Mouse (Mus musculus) heart, embryonic 14.5 days (tissue): Measurements from ENCODE around the gene Kbtbd4. TPM values are rescaled to one million over a fixed set of nuclear protein-coding genes. Genes with fewer than 3 reads are reported as not detected.

ENCODE experiments used
- ATAC-seq: fragments of 200-750 bp; cut with Nextera tagmentation; 2 replicates; pipeline ENCODE4 v1.8.0; 2017; ENCODE audit warnings: low read depth, moderate TSS enrichment; ENCODE audit not compliant: insufficient number of reproducible peaks, insufficient read depth, low FRiP score
- H3K27ac ChIP-seq, 2 experiments: fragments of 200-500 bp in 1 of 2; fragments of 300-500 bp in 1 of 2; sonication (generic) in 1 of 2; replicated peaks in 1 of 2; 2 replicates each; pipeline ENCODE4 v1.5.1; 2012 to 2014; ENCODE audit warnings: low read depth in 2 of 2, low read length in 2 of 2, control low read depth in 1 of 2, mild to moderate bottlenecking in 1 of 2, mixed read lengths in 1 of 2; ENCODE audit not compliant: control insufficient read depth in 1 of 2, insufficient read depth in 1 of 2
- H3K27me3 ChIP-seq: fragments of 300-500 bp; sonication (generic); 2 replicates; pipeline ENCODE4 v1.6.1; 2014; ENCODE audit warnings: mild to moderate bottlenecking, low read length, control low read depth; ENCODE audit not compliant: control insufficient read depth, insufficient read depth
- H3K36me3 ChIP-seq: fragments of 300-500 bp; sonication (generic); 2 replicates; pipeline ENCODE4 v1.6.1; 2014; ENCODE audit warnings: mild to moderate bottlenecking, control low read depth, low read length, mixed read lengths; ENCODE audit not compliant: control insufficient read depth, insufficient read depth
- H3K4me1 ChIP-seq, 2 experiments: fragments of 200-500 bp in 1 of 2; fragments of 300-500 bp in 1 of 2; sonication (generic) in 1 of 2; 2 replicates each; pipeline ENCODE4 v1.6.1; 2012 to 2014; ENCODE audit warnings: low read length in 2 of 2, control low read depth in 1 of 2, mixed read lengths in 1 of 2; ENCODE audit not compliant: control insufficient read depth in 2 of 2, insufficient read depth in 2 of 2
- H3K4me2 ChIP-seq: fragments of 300-500 bp; sonication (generic); 2 replicates; pipeline ENCODE4 v1.6.1; 2014; ENCODE audit warnings: mild to moderate bottlenecking, low read length
- H3K4me3 ChIP-seq, 2 experiments: fragments of 200-500 bp in 1 of 2; fragments of 300-500 bp in 1 of 2; sonication (generic) in 1 of 2; 2 replicates each; pipeline ENCODE4 v1.5.1; 2012 to 2014; ENCODE audit warnings: low read length in 2 of 2, mild to moderate bottlenecking in 2 of 2, control low read depth in 1 of 2, low read depth in 1 of 2, moderate library complexity in 1 of 2; ENCODE audit not compliant: control insufficient read depth in 1 of 2, insufficient read depth in 1 of 2
- H3K9ac ChIP-seq: fragments of 300-500 bp; sonication (generic); 2 replicates; pipeline ENCODE4 v1.6.1; 2014; ENCODE audit warnings: mild to moderate bottlenecking, low read length
- H3K9me3 ChIP-seq: fragments of 300-500 bp; sonication (generic); 2 replicates; pipeline ENCODE4 v1.6.1; 2016; ENCODE audit warnings: low read length, control low read depth; ENCODE audit not compliant: control insufficient read depth
- WGBS: fragments of 180-500 bp; shearing (Covaris S2); extraction: QIAGEN DNeasy Blood & Tissue Kit; methylation state at CpG from one replicate; pipeline ENCODE4 v1.1.7; 2014; 5-methylcytosine and 5-hydroxymethylcytosine counted together
- polyA plus RNA-seq: library from polyadenylated mRNA; unstranded; fragments of >200 nt; fragmentation: Nextera tagmentation; extraction: Ambion mirVana; gene quantifications from 2 replicates; pipeline ENCODE4 v1.2.1, GENCODE M21; 2014

The Kbtbd4 gene
- polyA plus RNA-seq, 1 experiment from 2014 or later: 20.6 TPM

DNA sequence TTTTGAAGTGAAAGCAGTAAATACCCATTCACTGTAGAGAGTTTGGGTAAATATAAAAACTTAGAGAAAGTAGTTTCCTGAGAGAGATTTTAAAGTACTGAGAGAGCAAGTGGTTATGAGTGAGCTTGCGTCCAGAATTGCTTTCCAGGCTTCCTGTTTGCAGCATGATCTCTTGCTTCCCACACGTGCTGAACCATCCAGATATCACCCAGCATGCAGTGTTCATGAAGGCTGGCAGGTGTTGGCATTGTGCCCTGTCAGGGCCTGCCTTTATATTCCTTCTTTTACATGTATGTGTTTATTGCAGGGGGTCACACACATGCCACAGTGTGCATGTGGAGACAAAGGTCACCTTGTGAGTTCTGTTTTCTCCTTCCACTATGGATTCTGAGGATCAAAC is 29.3 kb upstream of the Kbtbd4 start:
- Histone ChIP-seq H3K9me3 (no peaks in the 10 kb centered on the region), H3K9ac (no peak overlapping the region), H3K4me1 (peaks cover 13 to 32% of the 10 kb centered on the region in 2 experiments), H3K4me2 (no peak overlapping the region), H3K27ac (no peak overlapping the region), H3K4me3 (no peak overlapping the region), H3K27me3 (no peaks in the 10 kb centered on the region), H3K36me3 (no peaks in the 10 kb centered on the region)
- WGBS: 49% methylated on average over 2 of the region's 2 CpGs
- no peak for ATAC-seq

DNA sequence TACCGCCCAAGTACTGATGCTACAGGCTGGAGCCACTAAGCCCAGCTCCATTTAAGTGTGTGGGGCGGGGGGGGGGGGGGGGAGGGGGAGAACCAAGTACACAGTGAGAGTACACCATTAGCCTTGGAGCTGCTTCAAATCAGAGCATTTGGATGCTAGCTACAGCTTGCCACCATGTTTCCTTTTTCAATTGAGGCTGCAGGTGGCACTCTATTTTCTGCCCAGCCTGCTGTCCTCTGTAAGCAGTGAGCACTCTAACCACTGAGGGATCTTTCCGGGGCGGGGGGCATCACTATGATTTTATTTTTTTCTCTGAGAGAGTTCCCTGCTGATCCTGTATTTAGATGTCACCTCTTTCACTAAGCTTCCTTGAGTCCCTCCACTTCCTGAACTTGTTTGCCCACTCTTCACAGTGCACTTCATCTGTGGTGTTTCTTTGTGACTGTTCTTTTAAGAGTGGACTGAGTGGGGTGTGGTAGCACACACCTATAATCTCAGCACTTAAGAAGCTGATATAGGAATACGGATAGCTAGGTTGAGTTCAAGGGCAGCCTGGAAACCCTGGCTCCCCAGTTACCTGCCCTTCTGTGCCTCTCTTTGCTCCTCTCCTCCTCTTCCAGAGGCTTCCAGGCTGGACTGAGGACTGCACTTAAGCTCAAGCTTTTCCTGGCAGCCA is 26.8 kb upstream of the Kbtbd4 start:
- H3K27ac ChIP-seq: no peak overlapping the region
- no peak for ATAC-seq
- WGBS: 49% methylated on average over 5 of the region's 5 CpGs
- H3K36me3 ChIP-seq: no peaks in the 10 kb centered on the region
- H3K9me3 ChIP-seq: no peaks in the 10 kb centered on the region
- H3K27me3 ChIP-seq: no peaks in the 10 kb centered on the region
- no peak overlapping the region for H3K4me2 ChIP-seq
- peaks cover 6 to 11% of the 10 kb centered on the region in 2 experiments for H3K4me1 ChIP-seq
- no peak overlapping the region for H3K4me3 ChIP-seq
- no peak overlapping the region for H3K9ac ChIP-seq

GRCm38 (mm10) chr2:90879419-90879818 is 25.1 kb upstream of the Kbtbd4 start:
- Histone ChIP-seq H3K4me2 (no peak overlapping the region), H3K36me3 (no peaks in the 10 kb centered on the region), H3K9ac (peak overlapping the region; percentile 16; the same call in 1 of the 2 replicates), H3K4me1 (peaks cover 6 to 11% of the 10 kb centered on the region in 2 experiments), H3K27me3 (peaks cover 3% of the 10 kb centered on the region; the same call in 1 of the 2 replicates), H3K27ac (no peak overlapping the region; a peak in 1 of 4 replicates), H3K9me3 (0 out of 2 replicates have a peak, but pooled peaks cover 4% of the 10 kb centered on the region), H3K4me3 (no peak overlapping the region)
- 0 out of 2 replicates have a peak, but pooled peaks have one; percentile 27 for ATAC-seq

DNA sequence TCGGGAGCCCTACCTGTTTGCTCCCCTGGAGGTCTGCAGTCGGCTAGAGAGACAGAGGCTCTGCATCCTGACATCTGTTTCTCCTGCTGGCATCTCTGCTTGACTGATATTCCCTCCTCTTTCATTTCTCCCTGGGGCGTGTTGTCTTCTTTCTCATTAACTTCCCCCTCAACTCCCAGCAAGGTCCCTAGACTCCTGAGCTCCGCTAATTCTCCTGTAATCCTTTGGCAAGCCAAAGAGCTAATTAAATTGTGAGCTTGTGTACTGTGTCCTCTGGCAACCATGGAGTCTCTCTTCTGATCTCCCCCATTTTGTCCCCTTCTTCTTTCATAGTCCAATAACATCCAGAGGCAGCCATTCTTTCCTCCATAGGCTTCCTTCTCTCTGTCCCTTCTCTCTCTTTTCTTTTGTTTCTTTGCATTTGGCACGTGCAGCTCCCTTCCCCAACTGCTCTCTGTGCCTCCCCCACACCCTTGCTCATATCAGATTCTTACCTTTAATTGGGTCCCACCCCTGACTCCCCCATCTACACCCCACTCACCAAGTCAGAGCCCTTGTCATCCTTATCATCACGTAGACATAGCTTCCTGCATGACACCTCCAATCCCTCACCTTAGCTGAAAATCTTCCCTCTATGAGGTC is 24.3 kb upstream of the Kbtbd4 start:
- Histone ChIP-seq H3K27me3 (peaks cover 11% of the 10 kb centered on the region; the same call in 1 of the 2 replicates), H3K9ac (no peak overlapping the region; the same call in 1 of the 2 replicates), H3K27ac (no peak overlapping the region), H3K4me3 (no peak overlapping the region), H3K4me1 (peaks cover 8 to 16% of the 10 kb centered on the region in 2 experiments), H3K4me2 (no peak overlapping the region), H3K9me3 (0 out of 2 replicates have a peak, but pooled peaks cover 4% of the 10 kb centered on the region), H3K36me3 (no peaks in the 10 kb centered on the region)
- ATAC-seq: no peak
- 43% methylated on average over 6 of the region's 6 CpGs for WGBS

- WGBS: 74% methylated on average over 2 of the region's 2 CpGs
- no peak for ATAC-seq
- no peak overlapping the region for H3K27ac ChIP-seq
Observed at GRCm38 (mm10) chr2:90881824-90882223, 22.7 kb upstream of the Kbtbd4 start.

DNA sequence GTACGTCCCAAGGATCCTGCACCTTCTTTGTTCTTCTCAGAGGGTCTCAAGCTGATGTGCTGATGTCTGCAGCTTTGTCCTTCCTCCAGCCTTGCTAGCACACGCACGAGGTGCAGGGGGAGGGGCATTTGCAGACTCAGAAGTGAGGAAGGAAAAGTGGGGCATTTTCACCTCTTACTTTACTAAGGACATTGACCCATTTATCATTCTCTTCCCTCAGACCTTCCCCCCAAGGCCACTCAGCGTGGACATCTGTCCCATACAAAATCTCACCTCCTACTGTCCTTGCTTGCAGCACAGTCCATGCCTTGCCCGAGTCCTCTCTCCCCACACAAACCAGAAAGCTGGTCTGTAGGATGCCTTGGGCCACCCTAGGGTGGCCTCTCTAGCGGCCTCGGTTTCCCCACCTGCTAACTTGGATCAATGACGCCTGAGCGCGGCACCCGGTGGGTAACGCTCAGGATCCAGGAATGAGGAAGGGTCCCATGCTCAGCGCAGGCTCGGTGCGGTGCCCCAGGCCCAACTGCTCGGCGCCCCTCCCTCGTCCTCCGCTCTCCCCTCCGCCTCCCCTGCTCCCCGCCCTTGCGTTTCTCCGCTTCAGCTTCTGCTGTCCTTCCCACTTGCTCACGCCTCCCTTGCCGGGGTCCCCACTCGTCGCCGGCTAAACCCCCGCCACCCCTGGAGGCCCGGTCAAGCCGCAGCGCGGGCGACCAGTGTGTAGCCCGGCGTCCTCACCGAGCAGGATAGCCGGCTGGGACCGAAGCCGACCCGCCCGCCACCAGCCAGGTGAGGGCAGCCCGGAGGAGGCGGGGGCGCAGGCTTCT is 19.1 kb upstream of the Kbtbd4 start, which contains the start of gene C1qtnf4:
C1qtnf4 (plus strand) TSS at position 643 of the 824 bp plus-strand sequence.
- no peak for ATAC-seq
- peak within 1 kb of the TSS; percentile 94 for H3K4me2 ChIP-seq
- no peaks in the 10 kb centered on the region for H3K36me3 ChIP-seq
- H3K9me3 ChIP-seq: 0 out of 2 replicates have a peak, but pooled peaks cover 4% of the 10 kb centered on the region
- no peak within 1 kb of the TSS for H3K27ac ChIP-seq
- peaks cover 22 to 34% of the 10 kb centered on the region in 2 experiments for H3K4me1 ChIP-seq
- H3K4me3 ChIP-seq: peak within 1 kb of the TSS; percentile 51 to 55
- H3K9ac ChIP-seq: peak within 1 kb of the TSS; percentile 78
- peaks cover 34% of the 10 kb centered on the region for H3K27me3 ChIP-seq
- 4% methylated on average over 43 of the region's 45 CpGs for WGBS

More at GRCm38 (mm10) chr2:90881824-90882223, 22.7 kb upstream of the Kbtbd4 start:
- Histone ChIP-seq H3K4me3 (no peak overlapping the region), H3K36me3 (no peaks in the 10 kb centered on the region), H3K4me1 (peaks cover 18 to 30% of the 10 kb centered on the region in 2 experiments), H3K27me3 (peaks cover 20% of the 10 kb centered on the region), H3K4me2 (no peak overlapping the region), H3K9ac (no peak overlapping the region), H3K9me3 (0 out of 2 replicates have a peak, but pooled peaks cover 4% of the 10 kb centered on the region)

DNA sequence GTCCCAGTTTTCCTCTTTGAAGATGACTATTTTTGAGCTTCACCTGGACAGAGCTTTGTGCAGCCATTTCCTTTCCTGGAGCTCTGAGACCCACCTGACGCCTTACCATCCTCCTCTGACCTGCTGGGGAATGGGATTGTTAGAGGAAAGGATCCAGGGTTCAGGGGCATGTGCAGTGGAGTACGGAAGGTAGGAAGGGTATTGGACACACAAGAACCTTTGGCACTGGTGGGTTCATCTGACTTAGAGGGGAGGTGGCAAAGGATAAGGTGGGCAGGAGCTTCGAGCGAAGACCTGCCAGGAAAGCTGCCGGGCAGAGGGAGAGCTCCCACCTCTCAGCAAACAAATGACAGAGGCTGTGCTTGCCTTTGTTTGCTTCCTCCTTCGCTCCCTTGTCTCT is 18.1 kb upstream of the Kbtbd4 start:
- H3K36me3 ChIP-seq: no peaks in the 10 kb centered on the region
- 0 out of 2 replicates have a peak, but pooled peaks cover 4% of the 10 kb centered on the region for H3K9me3 ChIP-seq
- WGBS: 48% methylated on average over 6 of the region's 6 CpGs
- peaks cover 34% of the 10 kb centered on the region for H3K27me3 ChIP-seq
- H3K4me1 ChIP-seq: peaks cover 22 to 34% of the 10 kb centered on the region in 2 experiments
- no peak for ATAC-seq
- peak overlapping the region; percentile 51 to 55; a peak in 3 of 4 replicates for H3K4me3 ChIP-seq
- H3K4me2 ChIP-seq: peak overlapping the region; percentile 94
- H3K9ac ChIP-seq: no peak overlapping the region
- H3K27ac ChIP-seq: no peak overlapping the region
